Comparison of ENCODE assay signal across 12 mouse cellular contexts in genomic region chr5:107858963-107859362, GRCm38 (mm10). TPM values are rescaled to one million over a fixed set of nuclear protein-coding genes. Genes with fewer than 3 reads are reported as not detected.
A peak's percentile ranks its signal among the peaks of the same experiment; 100 is the strongest.
DNase-seq lines count a peak whose midpoint lies in the region; ATAC-seq and TF ChIP-seq lines count a peak whose summit lies in the region.
"Had no signal": no experiment of that assay in that cellular context is flagged by ENCODE, and none has a peak within 500 bp of the region (broad histone marks: within the 10 kb centered on the region; RNA-seq: fewer than 3 reads in every experiment).

No protein-coding gene starts in this region.

- no peak overlapping the region for H3K9ac ChIP-seq in midbrain, embryonic 14.5 days (replicated peaks; ENCODE audit: low read length)
- no peak overlapping the region for H3K9ac ChIP-seq in midbrain, embryonic 15.5 days
- H3K9ac ChIP-seq: forebrain, embryonic 15.5 days; heart, embryonic 13.5 days had no signal

- intact Hi-C loops in gastrocnemius, adult 2 months (cut with DNase I): no loop called here

- peak; percentile 57 for TF ChIP-seq CTCF in gastrocnemius, adult 2 months (IDR thresholded peaks at IDR 0.05)

- DNase-seq in gastrocnemius, adult 2 months: no peak
- DNase-seq in gastrocnemius, adult 18-20 months (ENCODE audit: low spot score): no peak
- DNase-seq in midbrain, embryonic 14.5 days: peak; percentile 14
- DNase-seq in thymus, postnatal 25 days: peak; percentile 19
- no peak for DNase-seq in adrenal gland, postnatal 25 days
- DNase-seq in left cerebral cortex, adult 18-20 months (ENCODE audit: low spot score in 2 of 2): no peak
- DNase-seq: kidney, adult 18-20 months had no signal

- WGBS in midbrain, embryonic 14.5 days: 53% methylated on average over 2 of the region's 2 CpGs
- 52% methylated on average over 2 of the region's 2 CpGs for WGBS in midbrain, embryonic 15.5 days

- no peaks in the 10 kb centered on the region for H3K9me3 ChIP-seq in midbrain, embryonic 14.5 days (ENCODE audit: control insufficient read depth, low read length)
- H3K9me3 ChIP-seq in midbrain, embryonic 15.5 days: no peaks in the 10 kb centered on the region
- H3K9me3 ChIP-seq: forebrain, embryonic 15.5 days; heart, embryonic 13.5 days had no signal

- ATAC-seq in midbrain, embryonic 14.5 days (ENCODE audit: low FRiP score, low TSS enrichment): no peak
- no peak for ATAC-seq in midbrain, embryonic 15.5 days (replicated peaks)
- ATAC-seq in erythroblast, adult 5-6 weeks (replicated peaks; ENCODE audit: low FRiP score, poor library complexity, severe bottlenecking): peak; percentile 67
- ATAC-seq: forebrain, embryonic 15.5 days had no signal

- H3K4me3 ChIP-seq in gastrocnemius, adult 2 months: no peak overlapping the region
- no peak overlapping the region for H3K4me3 ChIP-seq in midbrain, embryonic 14.5 days (replicated peaks; ENCODE audit: low read depth, low read length)
- H3K4me3 ChIP-seq in midbrain, embryonic 15.5 days: no peak overlapping the region
- H3K4me3 ChIP-seq: forebrain, embryonic 15.5 days; heart, embryonic 13.5 days had no signal

- H3K4me1 ChIP-seq in midbrain, embryonic 14.5 days (ENCODE audit: control insufficient read depth, insufficient read depth, low read length): 0 out of 2 replicates have a peak, but pooled peaks cover 4% of the 10 kb centered on the region
- H3K4me1 ChIP-seq in midbrain, embryonic 15.5 days: 0 out of 2 replicates have a peak, but pooled peaks cover under 1% of the 10 kb centered on the region

- no peak overlapping the region for H3K4me2 ChIP-seq in midbrain, embryonic 14.5 days (ENCODE audit: low read length)
- no peak overlapping the region for H3K4me2 ChIP-seq in midbrain, embryonic 15.5 days
- H3K4me2 ChIP-seq: forebrain, embryonic 15.5 days; heart, embryonic 13.5 days had no signal

- H3K36me3 ChIP-seq in midbrain, embryonic 14.5 days (ENCODE audit: control insufficient read depth, insufficient read depth, low read length): no peaks in the 10 kb centered on the region
- no peaks in the 10 kb centered on the region for H3K36me3 ChIP-seq in midbrain, embryonic 15.5 days (replicated peaks)
- H3K36me3 ChIP-seq: forebrain, embryonic 15.5 days; heart, embryonic 13.5 days had no signal

- no peak overlapping the region for H3K27ac ChIP-seq in gastrocnemius, adult 2 months
- no peak overlapping the region for H3K27ac ChIP-seq in midbrain, embryonic 14.5 days (replicated peaks; ENCODE audit: low read depth, low read length)
- no peak overlapping the region for H3K27ac ChIP-seq in midbrain, embryonic 15.5 days
- H3K27ac ChIP-seq: forebrain, embryonic 15.5 days; heart, embryonic 13.5 days had no signal

- no peaks in the 10 kb centered on the region for H3K27me3 ChIP-seq in midbrain, embryonic 14.5 days (ENCODE audit: control insufficient read depth, insufficient read depth, low read length)
- H3K27me3 ChIP-seq in midbrain, embryonic 15.5 days (replicated peaks): no peaks in the 10 kb centered on the region
- H3K27me3 ChIP-seq: forebrain, embryonic 15.5 days; heart, embryonic 13.5 days had no signal

RNA-seq across cellular contexts. Expression of gene Evi5, which starts 15.9 kb away (rescaled TPM):
- 10 to 100 TPM; 16.6 to 17.5 TPM for total RNA-seq in gastrocnemius, adult 2 months (2021)
- total RNA-seq in gastrocnemius, adult 18-20 months (2021): 10 to 100 TPM; 15.5 to 18.9 TPM
- 40.5 and 44.3 TPM in 2 replicates for polyA plus RNA-seq in midbrain, embryonic 14.5 days (2014; fragmentation: Nextera tagmentation; extraction: Ambion mirVana)
- 47.3 and 48.5 TPM in 2 replicates for polyA plus RNA-seq in midbrain, embryonic 15.5 days (2015; fragmentation: Nextera tagmentation; extraction: Ambion mirVana)
- 520 and 561 TPM in 2 replicates for total RNA-seq in erythroblast, adult 5-6 weeks (2015; ENCODE audit: low replicate concordance)
- total RNA-seq in erythroblast, adult 5-6 weeks (2017; ENCODE audit: low replicate concordance): 882 and 1,043 TPM in 2 replicates
- total RNA-seq in adrenal gland, postnatal 25 days (2021): 63.0 TPM in 2 replicates
- total RNA-seq in left cerebral cortex, adult 18-20 months (2021): 10 to 100 TPM; 86.1 to 87.2 TPM

RNA-seq across cellular contexts. Expression of gene Ube2d2b, which starts 29.1 kb away (rescaled TPM):
- not detected for total RNA-seq in gastrocnemius, adult 2 months (2021)
- total RNA-seq in gastrocnemius, adult 18-20 months (2021): not detected
- 0.18 and 0.33 TPM in 2 replicates for polyA plus RNA-seq in midbrain, embryonic 14.5 days (2014; fragmentation: Nextera tagmentation; extraction: Ambion mirVana)
- polyA plus RNA-seq in midbrain, embryonic 15.5 days (2015; fragmentation: Nextera tagmentation; extraction: Ambion mirVana): 0.13 and 0.22 TPM in 2 replicates
- not detected in 2 replicates for total RNA-seq in erythroblast, adult 5-6 weeks (2015; ENCODE audit: low replicate concordance)
- 0.09 and 2.2 TPM in 2 replicates for total RNA-seq in erythroblast, adult 5-6 weeks (2017; ENCODE audit: low replicate concordance)
- total RNA-seq in adrenal gland, postnatal 25 days (2021): not detected in 2 replicates
- not detected for total RNA-seq in left cerebral cortex, adult 18-20 months (2021)
- total RNA-seq: left cerebral cortex, postnatal 10 days had no signal

RNA-seq across cellular contexts. Expression of gene Rpl5, which starts 41.3 kb away (rescaled TPM):
- 10 to 100 TPM; 41.0 to 42.5 TPM for total RNA-seq in gastrocnemius, adult 2 months (2021)
- 10 to 100 TPM; 35.3 to 39.0 TPM for total RNA-seq in gastrocnemius, adult 18-20 months (2021)
- 69.8 and 74.8 TPM in 2 replicates for polyA plus RNA-seq in midbrain, embryonic 14.5 days (2014; fragmentation: Nextera tagmentation; extraction: Ambion mirVana)
- polyA plus RNA-seq in midbrain, embryonic 15.5 days (2015; fragmentation: Nextera tagmentation; extraction: Ambion mirVana): 63.8 and 64.8 TPM in 2 replicates
- total RNA-seq in erythroblast, adult 5-6 weeks (2015; ENCODE audit: low replicate concordance): 89.2 and 183 TPM in 2 replicates
- 48.5 and 162 TPM in 2 replicates for total RNA-seq in erythroblast, adult 5-6 weeks (2017; ENCODE audit: low replicate concordance)
- total RNA-seq in adrenal gland, postnatal 25 days (2021): 71.3 and 77.7 TPM in 2 replicates
- total RNA-seq in left cerebral cortex, adult 18-20 months (2021): 10 to 100 TPM; 48.6 to 54.7 TPM

Comparison
In these comparisons a context has a peak if more than half of its experiments do, and no peak if none do; other contexts are left out.
1. DNase-seq: peak in midbrain, embryonic 14.5 days (single experiment) and thymus, postnatal 25 days (single experiment); none in gastrocnemius, adult 2 months (single experiment), gastrocnemius, adult 18-20 months (single experiment), adrenal gland, postnatal 25 days (single experiment) and left cerebral cortex, adult 18-20 months (0 of 2).